Mouse (Mus musculus): ENCODE measurements around the gene Timm29. TPM values are rescaled to one million over a fixed set of nuclear protein-coding genes. Genes with fewer than 3 reads are reported as not detected.
"Not testable (repeated sequence)": the region's sequence is repeated elsewhere in the genome, so short reads cannot be mapped to it uniquely, and the experiment has no call there.

Gene Timm29
- total RNA-seq, 2 experiments from 2014 or later = 58.3 to 62.0 TPM

DNA sequence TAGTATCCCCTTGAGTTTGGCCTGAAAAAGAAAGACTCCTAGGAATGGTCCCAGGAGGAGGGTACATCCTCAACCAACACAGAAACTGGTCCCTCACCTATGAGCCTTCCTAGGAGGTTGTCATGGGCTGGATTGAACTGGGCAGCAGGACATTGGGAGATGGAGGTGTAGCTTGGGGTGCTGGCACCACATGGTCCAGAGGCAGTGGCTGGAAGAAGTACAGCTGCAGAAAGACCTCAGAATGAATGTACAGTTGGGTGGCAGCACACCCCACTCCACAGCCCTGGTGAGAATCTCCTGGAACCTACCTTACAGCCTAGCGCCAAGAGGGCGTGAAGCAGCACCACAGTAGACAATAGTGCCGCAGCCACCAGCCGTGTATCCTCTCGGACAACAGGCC is 3.0 kb upstream of the Timm29 start:
- DNase-seq (ENCODE audit: low spot score in 2 of 2) = no peak
- TF ChIP-seq CTCF (conservative IDR thresholded peaks at IDR 0.05) = no peak
- Histone ChIP-seq H3K4me3 (no peak overlapping the region), H3K27ac (no peak overlapping the region)

DNA sequence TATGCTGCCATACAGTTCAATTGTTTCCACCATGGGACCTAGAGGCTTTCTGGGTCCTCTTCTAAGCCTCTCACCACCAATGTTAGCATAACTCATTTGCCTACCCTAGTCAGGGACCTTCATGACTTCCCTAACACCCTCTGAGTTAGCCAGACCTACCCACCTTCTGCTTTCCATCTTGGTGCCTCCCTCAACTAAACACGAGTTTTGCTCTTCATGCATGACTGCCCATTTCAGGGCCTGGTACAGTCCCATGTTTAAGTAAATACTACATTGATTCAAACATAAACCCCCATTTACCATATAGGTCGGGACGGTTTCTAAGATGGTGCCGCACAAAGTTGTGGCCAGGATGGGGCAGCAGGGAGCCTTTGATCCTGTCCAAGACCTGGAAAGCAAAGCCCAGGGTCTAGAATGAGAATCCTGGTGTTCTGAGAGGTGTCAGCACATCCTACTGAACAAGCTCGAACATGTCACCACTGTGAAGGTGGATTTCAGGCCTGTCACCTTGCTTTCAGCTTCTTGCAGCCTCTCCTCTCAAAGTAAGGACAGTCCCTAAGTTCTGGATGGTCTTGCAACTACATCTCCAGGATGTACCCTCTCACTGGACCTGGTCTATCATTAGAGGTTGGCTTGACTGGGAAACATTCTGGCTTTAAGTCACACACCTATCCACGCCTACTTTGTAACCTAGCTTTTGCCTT is 1.2 kb upstream of the Timm29 start:
- no peak for DNase-seq (ENCODE audit: low spot score in 2 of 2)
- peak overlapping the region; percentile 90; the same call in 1 of the 2 replicates for H3K27ac ChIP-seq
- no peak overlapping the region; the same call in 1 of the 2 replicates for H3K4me3 ChIP-seq
- TF ChIP-seq CTCF (conservative IDR thresholded peaks at IDR 0.05) = no peak

DNA sequence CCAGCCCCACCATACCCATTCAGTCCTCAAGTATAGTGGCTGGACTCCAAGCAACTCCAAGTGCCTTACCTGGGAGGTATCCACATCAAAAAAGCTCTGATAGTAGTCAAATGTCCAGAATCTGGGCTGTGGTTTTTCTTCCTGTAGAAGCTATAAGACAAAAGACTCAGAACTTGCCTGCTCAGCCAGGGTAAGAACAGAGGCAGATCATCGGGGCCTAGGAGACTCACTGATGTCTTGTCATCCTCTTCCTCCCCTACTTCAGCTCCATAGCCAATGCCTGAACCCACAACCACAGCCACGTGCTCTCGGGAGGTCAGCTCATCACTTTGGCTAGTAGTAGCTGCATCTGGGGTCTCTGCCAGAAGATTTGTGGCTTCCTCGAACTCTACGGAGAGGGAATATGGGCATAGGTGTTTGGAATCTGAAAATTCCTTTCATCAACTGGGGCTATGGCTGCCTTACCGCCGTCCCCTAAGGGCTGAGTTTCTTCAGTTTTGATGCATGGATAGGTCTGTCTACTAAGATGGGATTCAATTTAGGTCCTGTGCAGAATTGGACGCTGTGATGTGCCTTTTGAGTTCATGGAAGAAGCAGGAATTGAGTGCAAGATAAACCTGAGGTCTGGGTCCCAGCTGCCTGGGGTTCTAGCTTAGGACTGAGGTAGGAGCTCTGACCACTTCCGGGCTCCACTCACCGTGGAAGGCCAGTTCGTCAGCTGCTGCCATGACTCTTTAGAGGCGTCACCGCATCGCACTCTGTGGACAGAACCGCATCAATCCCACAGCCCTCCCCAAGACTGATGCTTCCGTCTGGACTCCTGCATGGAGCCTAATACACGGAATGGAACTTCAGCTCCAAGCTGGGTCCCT is 455 bp upstream of the Timm29 start:
- DNase-seq (ENCODE audit: low spot score in 2 of 2) = no peak
- H3K4me3 ChIP-seq = peak overlapping the region; percentile 91
- H3K27ac ChIP-seq = peak overlapping the region; percentile 90
- TF ChIP-seq CTCF (conservative IDR thresholded peaks at IDR 0.05) = no peak

DNA sequence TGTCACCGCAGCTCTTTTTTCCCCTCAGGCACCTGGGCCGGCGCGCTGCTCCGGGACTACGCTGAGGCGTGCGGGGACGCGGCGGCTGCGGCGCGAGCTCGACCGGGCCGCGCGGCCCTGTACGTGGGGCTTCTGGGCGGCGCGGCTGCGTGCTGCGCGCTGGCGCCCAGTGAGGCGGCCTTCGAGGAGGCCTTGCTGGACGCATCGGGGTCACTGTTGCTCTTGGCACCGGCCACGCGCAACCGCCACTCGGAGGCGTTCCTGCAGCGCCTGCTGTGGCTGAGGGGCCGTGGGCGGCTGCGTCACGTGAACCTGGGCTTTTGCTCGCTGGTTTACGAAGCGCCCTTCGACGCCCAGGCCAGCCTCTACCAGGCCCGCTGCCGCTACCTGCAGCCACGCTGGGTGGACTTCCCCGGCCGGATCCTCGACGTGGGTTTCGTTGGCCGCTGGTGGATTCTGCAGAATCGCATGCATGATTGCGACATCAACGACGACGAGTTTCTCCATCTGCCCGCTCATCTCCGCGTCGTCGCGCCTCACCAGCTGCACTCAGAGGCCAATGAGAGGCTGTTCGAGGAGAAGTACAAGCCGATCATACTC is 700 bp downstream of the Timm29 start:
- Histone ChIP-seq H3K4me3 (peak overlapping the region; percentile 91), H3K27ac (peak overlapping the region; percentile 90)
- TF ChIP-seq CTCF (conservative IDR thresholded peaks at IDR 0.05) = no peak
- DNase-seq (ENCODE audit: low spot score in 2 of 2) = peak; percentile 49 to 67

DNA sequence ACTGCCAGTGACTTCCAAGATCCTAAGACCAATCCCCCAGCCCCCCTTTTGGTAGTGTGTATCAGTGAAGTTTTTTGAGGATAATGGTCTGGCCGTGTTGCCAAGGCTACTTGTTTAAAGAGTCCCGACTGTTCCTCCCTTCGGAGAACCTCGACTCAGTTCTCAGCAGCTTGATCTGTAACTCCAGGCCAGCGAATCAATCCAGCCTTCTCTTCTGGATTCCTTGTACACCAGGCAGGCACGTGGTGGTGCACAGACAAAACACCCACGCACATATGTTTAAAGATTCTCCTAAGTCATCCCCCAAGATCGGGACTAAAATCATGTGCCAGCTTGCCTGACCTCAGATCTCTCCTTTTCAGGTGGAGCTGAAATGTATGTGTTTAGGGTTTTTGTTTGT is 1.8 kb downstream of the Timm29 start:
- peak overlapping the region; percentile 91 for H3K4me3 ChIP-seq
- H3K27ac ChIP-seq = peak overlapping the region; percentile 90; the same call in 1 of the 2 replicates
- DNase-seq (ENCODE audit: low spot score in 2 of 2) = not testable (repeated sequence)

DNA sequence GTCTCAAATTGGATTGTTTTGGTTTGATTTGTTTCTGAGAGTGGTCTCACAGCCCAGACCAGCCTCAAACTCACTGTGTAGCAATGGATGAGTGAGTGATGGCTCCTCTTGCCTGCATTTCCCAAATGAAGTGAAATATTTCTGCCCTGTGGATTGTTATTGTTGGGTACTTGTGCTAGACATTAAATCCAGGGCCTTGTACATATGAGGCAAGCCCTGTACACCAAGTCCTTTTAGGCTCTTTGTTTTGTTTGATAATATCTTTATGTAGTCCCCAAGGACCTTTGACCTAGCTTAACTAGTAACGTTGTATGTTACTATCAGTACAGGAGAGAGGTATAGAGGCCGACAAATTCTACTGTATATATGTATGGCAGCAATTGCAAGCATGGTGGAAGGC is 2.3 kb downstream of the Timm29 start:
- H3K27ac ChIP-seq = peak overlapping the region; percentile 90; the same call in 1 of the 2 replicates
- TF ChIP-seq CTCF (conservative IDR thresholded peaks at IDR 0.05) = no peak
- no peak for DNase-seq (ENCODE audit: low spot score in 2 of 2)
- peak overlapping the region; percentile 91 for H3K4me3 ChIP-seq

DNA sequence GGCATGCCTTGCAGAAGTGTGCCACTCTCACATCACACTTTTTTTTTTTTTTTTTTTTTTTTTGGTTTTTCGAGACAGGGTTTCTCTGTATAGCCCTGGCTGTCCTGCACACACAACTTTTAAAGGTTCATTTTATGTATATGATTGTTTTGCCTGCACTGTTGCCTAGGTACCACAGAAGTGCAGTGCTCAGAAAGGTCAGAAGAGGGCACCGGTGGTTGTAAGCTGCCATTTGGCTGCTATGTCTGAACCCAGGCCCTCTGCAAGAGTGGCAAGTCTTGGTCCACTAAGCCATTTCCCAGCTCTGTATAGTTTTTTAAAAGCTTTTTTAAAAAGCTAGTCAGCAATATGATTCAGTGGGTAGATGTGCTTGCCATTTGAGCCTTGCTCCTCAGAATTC is 5.7 kb downstream of the Timm29 start:
- Histone ChIP-seq H3K4me3 (no peak overlapping the region), H3K27ac (no peak overlapping the region)
- no peak for DNase-seq (ENCODE audit: low spot score in 2 of 2)
- TF ChIP-seq CTCF (conservative IDR thresholded peaks at IDR 0.05) = peak; percentile 60

DNA sequence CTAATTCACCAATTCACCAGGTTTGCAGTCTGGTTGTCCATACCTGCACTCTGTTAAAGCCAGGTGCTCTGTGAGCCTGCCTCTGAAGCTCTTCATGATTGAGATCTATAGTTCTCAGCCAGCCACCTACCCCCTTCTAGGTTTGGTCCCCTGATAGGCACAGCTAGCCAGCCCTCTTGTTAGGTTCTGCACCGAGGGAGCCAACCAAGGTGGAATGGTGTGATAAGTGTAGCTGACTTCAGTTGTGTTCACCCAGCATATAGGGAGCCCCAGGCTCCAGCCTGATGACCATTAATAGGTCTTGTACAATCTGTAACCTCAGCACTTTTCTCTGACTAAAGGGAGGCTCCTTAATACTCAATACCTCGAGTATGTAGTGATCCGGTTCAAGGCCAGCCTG is 7.7 kb downstream of the Timm29 start:
- H3K4me3 ChIP-seq = no peak overlapping the region
- DNase-seq (ENCODE audit: low spot score in 2 of 2) = no peak
- no peak for TF ChIP-seq CTCF (conservative IDR thresholded peaks at IDR 0.05)
- no peak overlapping the region for H3K27ac ChIP-seq

DNA sequence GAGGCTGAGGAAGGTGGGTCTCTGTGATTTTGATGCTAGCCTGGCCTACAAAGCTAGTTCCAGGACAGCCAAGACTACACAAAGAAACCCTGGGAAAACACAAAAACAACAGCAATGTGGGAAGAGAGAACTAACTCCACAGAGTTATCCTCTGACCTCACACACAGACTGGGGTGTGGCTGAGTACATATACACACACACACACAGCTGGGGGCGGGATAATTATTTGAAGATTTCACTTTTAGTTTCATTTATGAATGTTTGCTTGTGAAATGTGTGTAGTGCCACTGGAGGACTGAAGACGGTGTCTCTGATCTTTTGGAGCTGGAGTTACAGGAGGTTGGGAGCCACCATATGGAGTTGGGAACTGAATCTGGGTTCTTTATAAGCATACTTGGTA is 8.6 kb downstream of the Timm29 start:
- no peak for DNase-seq (ENCODE audit: low spot score in 2 of 2)
- no peak for TF ChIP-seq CTCF (conservative IDR thresholded peaks at IDR 0.05)
- no peak overlapping the region for H3K4me3 ChIP-seq
- H3K27ac ChIP-seq = no peak overlapping the region

DNA sequence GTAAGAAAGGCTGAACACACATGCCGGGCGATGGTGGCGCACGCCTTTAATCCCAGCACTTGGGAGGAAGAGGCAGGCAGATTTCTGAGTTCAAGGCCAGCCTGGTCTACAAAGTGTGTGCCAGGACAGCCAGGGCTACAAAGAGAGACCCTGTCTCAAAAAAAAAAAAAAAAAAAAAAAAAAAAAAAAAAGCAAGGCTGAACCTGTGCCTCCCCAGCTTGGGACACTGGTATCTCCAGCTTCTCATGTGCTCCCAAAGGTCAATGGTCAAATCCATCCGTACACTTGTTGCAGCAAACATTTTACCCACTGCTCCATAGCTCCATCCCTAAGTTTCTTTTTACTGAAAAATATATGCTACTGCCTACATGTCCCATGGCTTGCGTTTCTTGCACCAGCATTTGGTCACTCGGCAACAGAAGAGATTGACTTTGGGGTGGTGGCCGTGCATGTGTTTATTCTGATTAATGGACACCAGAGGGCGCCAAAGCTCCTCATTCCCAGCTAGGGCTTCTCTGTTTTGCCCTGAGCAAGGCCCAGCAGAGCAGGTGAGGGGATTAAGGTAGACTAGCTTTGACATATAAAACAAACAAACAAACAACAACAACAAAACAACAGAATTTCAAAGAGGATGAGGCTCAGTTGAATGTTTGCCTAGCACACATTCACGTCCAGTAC is 9.3 kb downstream of the Timm29 start:
- TF ChIP-seq CTCF (conservative IDR thresholded peaks at IDR 0.05) = peak; percentile 90
- peak; percentile 59 to 74 for DNase-seq (ENCODE audit: low spot score in 2 of 2)
- Histone ChIP-seq H3K4me3 (no peak overlapping the region), H3K27ac (no peak overlapping the region)

DNA sequence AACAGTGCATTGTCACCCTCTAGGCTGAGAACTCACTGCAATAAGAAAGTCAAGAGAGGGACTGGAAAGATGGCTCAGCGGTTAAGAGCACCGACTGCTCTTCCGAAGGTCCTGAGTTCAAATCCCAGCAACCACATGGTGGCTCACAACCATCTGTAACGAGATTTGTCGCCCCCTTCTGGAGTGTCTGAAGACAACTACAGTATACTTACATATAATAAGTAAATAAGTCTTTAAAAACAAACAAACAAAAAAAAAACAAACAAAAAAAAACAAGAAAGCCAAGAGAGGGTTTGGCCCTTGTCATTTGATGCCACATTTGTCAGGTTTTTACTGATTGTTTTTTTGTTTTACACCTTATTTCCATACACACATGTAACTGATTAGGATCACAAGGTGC is 11.6 kb downstream of the Timm29 start:
- no peak for DNase-seq (ENCODE audit: low spot score in 2 of 2)
- H3K27ac ChIP-seq = no peak overlapping the region
- TF ChIP-seq CTCF (conservative IDR thresholded peaks at IDR 0.05) = peak; percentile 54
- H3K4me3 ChIP-seq = no peak overlapping the region

DNA sequence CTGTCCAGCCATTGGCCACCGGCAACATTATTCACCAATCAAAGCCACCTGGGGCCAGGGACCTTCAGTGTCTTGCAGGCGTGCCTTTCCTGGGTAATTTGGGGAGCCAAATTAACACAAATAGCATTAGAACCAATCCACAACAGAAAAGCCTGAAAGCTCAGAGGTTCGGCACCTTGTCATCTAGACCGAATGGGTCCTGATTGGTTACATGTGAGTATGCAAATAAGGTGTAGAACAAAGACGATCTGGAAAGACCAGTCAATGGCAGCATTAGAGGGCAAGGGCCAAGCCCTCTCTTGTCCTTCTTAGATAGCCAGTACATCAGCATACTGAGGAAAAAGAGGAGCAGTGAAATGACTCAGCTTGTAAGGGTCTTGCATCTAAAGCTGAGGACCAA is 13.3 kb downstream of the Timm29 start:
- no peak for DNase-seq (ENCODE audit: low spot score in 2 of 2)
- no peak for TF ChIP-seq CTCF (conservative IDR thresholded peaks at IDR 0.05)
- no peak overlapping the region for H3K27ac ChIP-seq
- no peak overlapping the region for H3K4me3 ChIP-seq

DNA sequence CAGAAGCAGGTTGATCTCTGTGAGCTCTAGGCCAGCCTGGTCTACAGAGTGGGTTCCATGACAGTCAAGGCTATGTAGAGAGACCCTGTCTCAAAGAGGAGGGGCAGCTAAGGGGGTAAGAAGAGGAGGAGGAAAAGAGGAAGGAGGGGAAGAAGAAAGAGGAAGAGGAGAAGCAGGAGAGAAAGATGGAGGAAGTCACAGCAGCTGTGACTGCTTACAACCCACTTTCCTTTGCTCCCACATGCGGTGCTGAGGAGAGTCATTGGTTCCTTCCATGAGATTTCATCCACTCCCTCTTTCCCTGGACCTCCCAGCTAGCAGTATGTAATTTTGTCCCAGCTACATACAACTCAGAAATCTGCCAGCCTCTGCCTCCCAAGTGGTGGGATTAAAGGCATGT is 14.1 kb downstream of the Timm29 start:
- H3K4me3 ChIP-seq = no peak overlapping the region
- DNase-seq (ENCODE audit: low spot score in 2 of 2) = no peak
- no peak overlapping the region for H3K27ac ChIP-seq
- no peak for TF ChIP-seq CTCF (conservative IDR thresholded peaks at IDR 0.05)
